Mouse (Mus musculus) WW6 (cell line): Measurements from ENCODE around the gene Nod1.
A peak's percentile ranks its signal among the peaks of the same experiment; 100 is the strongest.

Source experiments
- DNase-seq: peaks from one replicate; pipeline ENCODE4 v3.0.0-alpha.2; 2013; ENCODE audit warnings: low read depth, low spot score

Nod1 gene

DNA sequence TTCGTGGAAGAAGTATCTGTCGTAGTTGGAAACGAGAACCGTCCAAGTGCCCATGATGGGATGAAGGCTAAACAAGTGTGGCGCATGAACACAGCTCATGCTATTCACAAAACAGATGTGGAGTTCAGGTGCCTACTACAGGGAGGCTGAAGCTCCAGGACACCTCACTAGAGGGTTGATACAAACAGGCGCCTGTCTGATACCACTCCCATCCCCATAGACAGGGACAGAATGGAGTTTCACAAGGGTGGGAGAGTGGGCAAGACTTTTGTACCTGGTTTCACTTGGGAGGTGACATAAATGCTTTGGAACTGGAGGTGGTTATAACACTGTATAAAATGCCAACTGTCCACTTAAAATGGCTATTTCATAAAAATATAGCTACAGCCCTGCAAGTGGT, 7.0 kb upstream of the Nod1 start:
- DNase-seq = no peak

- no peak for DNase-seq
Measured at GRCm38 (mm10) chr6:54975616-54976015, 3.2 kb upstream of the Nod1 start.

DNA sequence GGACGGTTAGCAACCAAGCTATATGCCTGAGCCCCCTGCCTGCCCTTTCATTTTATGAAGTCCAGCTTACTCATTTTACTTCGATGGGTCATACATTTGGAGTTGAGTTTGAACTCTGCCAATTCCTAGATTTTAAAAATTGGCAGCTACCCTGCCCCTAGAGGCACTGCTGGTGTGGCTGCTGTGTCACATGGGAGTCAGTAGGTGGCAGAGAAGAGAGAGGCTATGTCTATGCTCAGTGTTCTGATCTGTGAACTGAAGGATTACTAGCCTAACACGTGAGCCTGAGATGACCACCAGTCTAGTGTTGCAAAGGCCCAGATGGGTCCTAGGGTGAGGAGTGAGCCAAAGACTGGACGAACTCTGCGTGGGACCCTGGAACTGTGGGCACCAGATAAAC, 2.1 kb upstream of the Nod1 start:
- DNase-seq = no peak

GRCm38 (mm10) chr6:54972929-54973211, 458 bp upstream of the Nod1 start:
- no peak for DNase-seq

GRCm38 (mm10) chr6:54971731-54972110, 691 bp downstream of the Nod1 start:
- DNase-seq = no peak

- DNase-seq = no peak
Measured at GRCm38 (mm10) chr6:54970506-54970905, 1.9 kb downstream of the Nod1 start.

GRCm38 (mm10) chr6:54969801-54970200, 2.6 kb downstream of the Nod1 start:
- DNase-seq = no peak

DNA sequence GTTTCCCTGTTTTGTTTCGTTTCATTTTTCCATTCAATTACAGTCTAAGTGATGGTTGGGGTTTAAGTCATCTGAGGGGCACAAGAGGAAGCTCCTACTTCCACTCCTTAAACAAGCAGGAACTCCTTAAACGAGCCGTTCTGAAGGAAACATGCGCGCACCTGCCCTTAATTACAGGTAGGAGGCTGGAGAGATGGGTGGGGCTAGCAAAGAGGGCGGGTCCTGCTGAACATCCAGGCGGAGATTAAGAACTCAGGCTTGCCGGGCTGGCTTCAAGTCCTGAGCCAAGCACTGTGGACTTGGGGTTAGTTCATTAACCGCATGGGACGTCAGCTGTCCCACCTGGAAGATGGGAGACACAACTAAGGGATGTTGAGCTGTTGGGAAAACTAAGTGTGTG, 4.8 kb downstream of the Nod1 start:
- DNase-seq = no peak

DNA sequence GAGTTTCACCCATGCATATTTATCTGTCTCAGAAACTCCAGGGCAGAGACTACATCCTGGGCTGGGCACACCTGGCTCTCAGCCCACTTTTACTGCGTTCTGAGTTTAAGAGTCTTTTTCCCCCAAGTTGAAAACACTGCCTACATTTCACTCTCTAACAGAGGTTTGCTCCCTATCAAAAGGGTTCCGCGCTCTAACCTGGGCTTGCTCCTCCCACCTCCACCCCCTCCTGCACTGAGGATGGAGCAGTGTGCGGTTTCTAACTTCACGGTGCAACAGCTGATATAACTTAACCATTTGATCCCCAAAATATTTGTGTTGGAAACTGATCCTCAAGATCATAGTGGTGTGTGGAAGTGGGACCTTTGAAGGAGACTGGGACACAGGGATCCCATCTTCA, 7.2 kb downstream of the Nod1 start:
- DNase-seq = no peak

GRCm38 (mm10) chr6:54964755-54965154, 7.7 kb downstream of the Nod1 start:
- DNase-seq = no peak

GRCm38 (mm10) chr6:54963599-54963998, 8.8 kb downstream of the Nod1 start:
- no peak for DNase-seq

- DNase-seq = no peak
Measured at GRCm38 (mm10) chr6:54957655-54958054, 14.8 kb downstream of the Nod1 start.

GRCm38 (mm10) chr6:54956425-54956824, 16.0 kb downstream of the Nod1 start:
- no peak for DNase-seq

DNA sequence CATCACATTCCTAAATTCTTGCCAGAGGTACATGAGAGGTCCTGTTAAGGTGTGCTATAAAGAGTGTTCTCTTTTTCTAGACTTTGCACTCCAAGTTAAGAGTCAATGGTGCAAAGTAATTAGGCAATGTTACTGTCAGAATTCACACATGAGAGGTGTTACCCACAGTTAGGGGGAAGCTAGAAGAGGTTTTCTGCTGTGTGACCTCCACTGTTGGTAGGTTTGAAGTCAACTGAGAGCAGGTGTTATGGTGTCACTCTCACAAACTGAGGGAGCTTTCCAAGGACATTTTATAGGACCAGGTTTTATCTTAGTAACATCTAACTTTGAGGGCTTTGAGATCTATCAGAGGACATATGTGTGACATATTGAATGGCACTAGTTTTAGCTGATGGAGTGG, 16.5 kb downstream of the Nod1 start:
- no peak for DNase-seq

DNA sequence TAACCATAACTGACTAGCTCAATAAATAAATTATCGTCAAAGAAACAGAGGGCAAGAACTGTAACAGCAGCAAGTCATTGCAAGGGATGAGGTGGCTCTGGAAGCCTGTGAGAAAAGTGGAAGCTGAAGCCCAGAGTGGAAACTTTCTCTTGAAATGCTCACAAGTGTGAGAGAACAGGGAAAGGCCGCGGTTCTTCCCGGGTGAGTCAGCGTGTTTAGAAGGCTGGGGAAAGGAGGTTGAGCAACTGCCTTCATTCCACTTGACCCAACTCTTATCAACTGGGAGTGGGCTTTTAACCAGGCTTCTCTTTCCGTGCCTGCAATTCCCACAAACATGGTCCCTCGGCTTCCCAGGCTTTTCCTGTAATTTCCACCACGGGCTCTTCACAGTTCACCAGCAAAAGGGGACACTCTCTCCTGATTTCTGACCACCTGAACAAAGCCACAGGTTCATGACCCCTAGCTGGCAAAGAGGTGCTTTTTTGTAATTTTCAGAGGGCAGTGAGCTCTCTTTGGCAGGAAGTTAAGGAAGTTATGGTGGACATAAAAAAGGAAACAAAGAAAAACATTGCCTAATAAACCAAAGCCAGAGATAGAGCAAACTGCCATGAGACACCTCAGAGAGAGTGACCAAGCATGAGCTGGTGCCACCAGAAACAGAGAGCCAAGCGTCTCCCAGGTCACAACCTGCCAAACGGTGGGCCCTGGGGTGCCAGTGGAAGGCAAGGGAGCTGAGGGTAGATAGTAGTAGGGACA, 17.6 kb downstream of the Nod1 start:
- DNase-seq = no peak

DNA sequence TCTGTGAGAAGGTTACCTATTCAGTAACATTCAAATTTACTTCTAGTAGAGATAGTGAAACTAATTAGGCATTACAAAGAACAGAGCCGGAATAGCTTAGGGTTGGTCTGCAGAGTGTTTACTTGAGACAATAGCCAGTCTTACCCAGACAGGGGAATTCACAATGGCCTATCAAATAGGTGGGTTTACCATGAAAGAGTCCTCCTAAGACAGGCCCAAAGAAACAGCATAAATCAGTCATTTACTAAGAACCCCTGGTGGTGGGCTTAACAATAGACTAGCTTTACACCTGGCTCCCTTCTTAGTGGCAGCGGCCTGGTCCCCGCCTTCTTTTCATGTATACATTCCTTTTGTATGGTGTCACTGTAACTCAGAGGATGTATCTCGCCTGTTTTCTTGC, 19.0 kb downstream of the Nod1 start:
- DNase-seq = peak; percentile 57

DNA sequence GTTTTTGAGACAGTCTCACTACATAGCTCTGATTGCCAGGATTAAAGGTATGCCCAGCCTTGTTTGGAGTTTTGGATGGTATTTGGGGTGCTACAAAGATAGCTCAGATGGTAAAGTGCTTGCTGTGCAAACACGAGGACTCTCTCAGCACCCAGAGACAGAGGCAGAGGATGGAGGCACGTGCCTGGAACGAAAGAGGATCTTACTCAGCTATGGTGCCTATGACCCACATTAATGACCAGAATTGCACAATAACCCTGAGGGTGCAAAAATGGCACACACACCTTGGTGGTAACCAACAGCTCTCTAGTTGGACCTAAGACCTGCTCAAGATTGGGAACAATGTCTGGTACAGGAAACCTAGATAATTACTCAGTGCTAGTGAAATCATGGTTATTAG, 19.9 kb downstream of the Nod1 start:
- DNase-seq = no peak

GRCm38 (mm10) chr6:54948682-54949081, 23.7 kb downstream of the Nod1 start:
- no peak for DNase-seq

- no peak for DNase-seq
Measured at GRCm38 (mm10) chr6:54946241-54946953, 26.0 kb downstream of the Nod1 start.

GRCm38 (mm10) chr6:54944551-54944950, 27.9 kb downstream of the Nod1 start:
- no peak for DNase-seq

GRCm38 (mm10) chr6:54943753-54944152, 28.7 kb downstream of the Nod1 start:
- no peak for DNase-seq

- DNase-seq = no peak
Measured at GRCm38 (mm10) chr6:54943292-54943691, 29.1 kb downstream of the Nod1 start.

DNA sequence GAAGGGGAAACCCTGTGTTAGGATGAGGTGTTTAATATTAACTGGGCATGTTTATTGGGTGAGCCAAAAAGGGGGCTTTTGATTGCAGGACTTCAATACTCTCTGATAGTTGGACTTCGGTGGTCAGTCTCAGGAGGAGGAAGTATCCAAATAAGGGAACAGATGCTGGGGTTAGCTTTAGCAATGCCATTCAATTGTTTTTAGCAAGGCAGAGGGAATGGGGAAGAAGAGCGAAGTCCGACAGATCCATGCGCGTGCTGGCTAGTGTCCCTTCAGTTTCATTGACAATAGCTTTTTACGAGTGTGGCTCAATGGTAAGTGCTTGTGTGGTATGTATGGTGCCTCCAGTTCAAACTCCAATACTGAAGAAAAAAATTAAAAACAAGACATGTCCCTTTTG, 31.3 kb downstream of the Nod1 start:
- no peak for DNase-seq

GRCm38 (mm10) chr6:54940126-54940525, 32.3 kb downstream of the Nod1 start:
- no peak for DNase-seq
